Mouse (Mus musculus): ENCODE measurements at regions not wholly inside any gene's neighbourhood (a gene's known extent, or its start where the extent isn't known, plus 50 kb on each side); places are given as distances from the start of the nearest gene placed in this dataset.

GRCm38 (mm10) chr10:96504340-96504739, 112.5 kb upstream of the Btg1 start:
- TF ChIP-seq CTCF (conservative IDR thresholded peaks at IDR 0.05; ENCODE audit: low read length) = no peak
- TF ChIP-seq NANOG (IDR thresholded peaks at IDR 0.05; ENCODE audit: borderline replicate concordance, low read length) = no peak
- no peak for TF ChIP-seq POU5F1 (IDR thresholded peaks at IDR 0.05; ENCODE audit: borderline replicate concordance, low read length)
